Mouse (Mus musculus) neural tube, embryonic 13.5 days (tissue): ENCODE results near the gene Lmntd1. TPM values are rescaled to one million over a fixed set of nuclear protein-coding genes. Genes with fewer than 3 reads are reported as not detected.
A peak's percentile ranks its signal among the peaks of the same experiment; 100 is the strongest.

Experiments used
- ATAC-seq: fragments of 200-750 bp; cut with Nextera tagmentation; 2 replicates; pipeline ENCODE4 v1.8.0; 2017; ENCODE audit warnings: low read depth, mild to moderate bottlenecking, moderate TSS enrichment, moderate library complexity
- H3K27ac ChIP-seq: fragments of 300-500 bp; sonication (generic); replicated peaks from 2 replicates; pipeline ENCODE4 v1.5.1; 2015; ENCODE audit warnings: moderate library complexity, mild to moderate bottlenecking, inconsistent platforms
- H3K27me3 ChIP-seq: fragments of 300-500 bp; sonication (generic); 2 replicates; pipeline ENCODE4 v1.6.1; 2015; ENCODE audit warnings: mild to moderate bottlenecking, inconsistent platforms
- H3K36me3 ChIP-seq: fragments of 300-500 bp; sonication (generic); 2 replicates; pipeline ENCODE4 v1.6.1; 2015; ENCODE audit warnings: mild to moderate bottlenecking, inconsistent platforms
- H3K4me1 ChIP-seq: fragments of 300-500 bp; sonication (generic); replicated peaks from 2 replicates; pipeline ENCODE4 v1.6.1; 2015; ENCODE audit warnings: inconsistent platforms
- H3K4me2 ChIP-seq: fragments of 300-500 bp; sonication (generic); 2 replicates; pipeline ENCODE4 v1.6.1; 2015; ENCODE audit warnings: inconsistent platforms, mild to moderate bottlenecking, moderate library complexity
- H3K4me3 ChIP-seq: fragments of 300-500 bp; sonication (generic); 2 replicates; pipeline ENCODE4 v1.5.1; 2015; ENCODE audit warnings: mild to moderate bottlenecking, inconsistent platforms
- H3K9ac ChIP-seq: fragments of 300-500 bp; sonication (generic); 2 replicates; pipeline ENCODE4 v1.6.1; 2015; ENCODE audit warnings: moderate library complexity, mild to moderate bottlenecking, inconsistent platforms
- H3K9me3 ChIP-seq: fragments of 300-500 bp; sonication (generic); 2 replicates; pipeline ENCODE4 v1.6.1; 2016; ENCODE audit warnings: inconsistent platforms
- WGBS: fragments of 180-500 bp; shearing (Covaris S2); methylation state at CpG from one replicate; pipeline ENCODE4 v1.1.7; 2015; 5-methylcytosine and 5-hydroxymethylcytosine counted together
- polyA plus RNA-seq: library from polyadenylated mRNA; unstranded; fragments of >200 nt; fragmentation: Nextera tagmentation; extraction: Ambion mirVana; gene quantifications from 2 replicates; pipeline ENCODE4 v1.2.1, GENCODE M21; 2015

Lmntd1 gene
- polyA plus RNA-seq, 1 experiment from 2014 or later: 1.2 TPM

GRCm38 (mm10) chr6:145322246-145322645 lies 291.9 kb downstream of the Lmntd1 start:
- Histone ChIP-seq H3K4me3 (no peak overlapping the region), H3K36me3 (no peaks in the 10 kb centered on the region), H3K27me3 (no peaks in the 10 kb centered on the region), H3K9me3 (no peaks in the 10 kb centered on the region), H3K27ac (no peak overlapping the region), H3K9ac (no peak overlapping the region), H3K4me2 (no peak overlapping the region), H3K4me1 (0 out of 2 replicates have a peak, but pooled peaks cover 4% of the 10 kb centered on the region)
- WGBS: 82% methylated on average over 7 of the region's 7 CpGs
- no peak for ATAC-seq

GRCm38 (mm10) chr6:145320156-145320555 lies 294.0 kb downstream of the Lmntd1 start:
- Histone ChIP-seq H3K4me2 (no peak overlapping the region), H3K9me3 (no peaks in the 10 kb centered on the region), H3K9ac (no peak overlapping the region), H3K4me1 (0 out of 2 replicates have a peak, but pooled peaks cover 4% of the 10 kb centered on the region), H3K36me3 (no peaks in the 10 kb centered on the region), H3K27me3 (no peaks in the 10 kb centered on the region), H3K27ac (no peak overlapping the region), H3K4me3 (no peak overlapping the region)
- ATAC-seq: peak; percentile 50; the same call in 1 of the 2 replicates
- 63% methylated on average over 10 of the region's 10 CpGs for WGBS

Other genes starting within 250 kb of the Lmntd1 start
- gene Tuba3b, start 1.4 kb upstream of the Lmntd1 start, polyA plus RNA-seq: not detected in 2 replicates
- 4.8 and 5.8 TPM in 2 replicates for gene Rassf8, start 132.4 kb upstream of the Lmntd1 start, polyA plus RNA-seq